Mouse (Mus musculus): ENCODE results near the gene Slc16a3.
A peak's percentile ranks its signal among the peaks of the same experiment; 100 is the strongest.

Slc16a3 gene

DNA sequence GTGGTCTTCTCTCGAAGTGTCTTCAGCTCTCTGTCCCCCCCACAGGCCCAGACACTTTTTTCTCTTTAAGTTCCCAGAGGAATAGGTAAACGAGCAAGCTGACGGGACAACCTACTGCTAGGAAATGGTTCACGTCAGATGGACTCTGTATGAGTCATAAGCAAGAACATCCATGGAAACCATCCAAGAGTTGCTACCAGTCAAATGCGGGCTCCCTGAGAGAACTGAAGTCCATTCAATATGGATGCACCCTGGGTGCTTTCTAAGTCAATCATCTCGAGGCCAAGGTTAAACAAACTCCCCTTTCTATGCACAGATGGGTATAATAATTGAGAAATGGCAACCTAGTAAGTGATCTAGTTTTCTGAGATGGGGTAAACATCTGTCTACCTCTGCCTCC, 25.0 kb downstream of the Slc16a3 start:
- DNase-seq (ENCODE audit: low spot score in 2 of 2), result no peak

DNA sequence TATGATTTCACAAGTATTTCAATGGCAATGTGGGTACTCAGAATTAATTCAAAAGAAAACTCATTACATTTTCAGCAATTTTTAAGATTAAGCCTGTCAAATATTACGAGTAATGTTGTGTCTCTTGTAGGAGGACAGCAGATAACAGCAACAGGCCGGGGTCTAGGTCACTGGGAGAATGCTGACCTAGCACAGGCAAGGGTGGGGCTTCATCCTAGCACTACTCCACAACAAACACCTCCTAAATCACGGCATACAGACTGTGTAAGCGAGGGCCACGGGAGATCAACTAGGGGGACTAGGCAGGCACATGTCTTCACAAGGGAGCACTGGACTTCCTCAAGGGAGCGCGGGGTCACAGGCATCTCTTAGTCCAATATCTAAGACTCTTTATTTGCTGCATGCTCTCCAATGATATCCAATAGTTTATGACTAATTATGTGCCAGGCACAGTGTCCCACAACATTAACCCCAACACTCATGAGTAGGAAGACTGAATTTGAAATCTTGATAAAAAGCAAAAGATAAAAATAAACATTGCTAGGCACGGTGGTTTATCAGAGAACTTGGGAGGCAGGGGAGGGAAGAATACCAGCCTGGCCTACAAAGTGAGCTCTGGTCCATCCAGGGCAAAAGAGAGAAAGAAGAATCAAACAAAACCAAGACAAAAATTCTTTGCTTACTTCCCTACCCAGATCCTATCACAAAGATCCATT, 31.6 kb downstream of the Slc16a3 start:
- no peak for DNase-seq (ENCODE audit: low spot score in 2 of 2)

DNA sequence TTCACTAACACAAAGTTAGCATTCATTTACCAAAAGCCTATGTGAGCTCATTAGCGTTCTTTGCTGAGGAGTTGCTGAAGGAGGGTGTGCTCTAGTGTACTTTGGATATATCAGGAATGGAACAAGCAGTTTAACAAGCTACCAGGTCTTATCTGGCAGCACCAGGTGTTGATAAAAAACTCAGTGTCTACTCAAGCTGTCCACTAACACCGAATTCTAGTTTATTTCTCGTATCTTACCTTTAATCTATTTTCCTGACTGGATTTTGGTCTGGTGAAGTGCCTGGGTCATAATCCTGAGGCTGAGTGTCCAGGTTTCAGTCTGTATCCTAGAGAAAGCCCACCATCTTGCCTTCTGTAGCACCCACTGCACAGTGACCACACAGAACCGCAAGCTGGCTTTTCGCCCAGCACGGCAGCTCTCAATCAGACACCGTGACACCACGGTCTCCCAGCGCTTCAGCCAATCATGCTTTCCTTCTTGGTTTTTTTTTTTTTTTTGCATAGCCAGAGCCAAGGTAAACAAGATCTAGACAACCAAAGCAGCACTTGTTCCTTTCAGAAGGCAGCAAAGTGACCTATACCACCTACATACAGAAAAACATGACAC, 32.3 kb downstream of the Slc16a3 start:
- DNase-seq (ENCODE audit: low spot score in 2 of 2), result no peak

DNA sequence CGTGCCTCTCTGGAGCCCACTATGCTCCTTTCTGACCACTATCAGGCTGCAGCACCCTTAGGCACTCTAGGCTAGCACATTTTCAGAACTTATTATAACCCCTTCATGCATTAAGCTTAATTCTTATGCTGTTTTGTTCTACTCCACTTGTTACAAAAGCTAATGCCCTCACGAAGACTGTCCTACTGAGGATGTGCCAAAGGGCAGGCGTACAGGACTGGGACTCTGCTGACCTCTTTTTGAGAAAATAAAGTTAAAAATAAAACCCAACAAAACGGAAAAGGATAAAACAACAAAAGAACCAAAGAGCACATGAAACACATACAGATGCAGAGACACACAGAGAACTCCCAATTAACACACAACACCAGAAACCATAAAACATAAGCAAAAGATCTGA, 33.4 kb downstream of the Slc16a3 start:
- DNase-seq (ENCODE audit: low spot score in 2 of 2), result no peak

DNA sequence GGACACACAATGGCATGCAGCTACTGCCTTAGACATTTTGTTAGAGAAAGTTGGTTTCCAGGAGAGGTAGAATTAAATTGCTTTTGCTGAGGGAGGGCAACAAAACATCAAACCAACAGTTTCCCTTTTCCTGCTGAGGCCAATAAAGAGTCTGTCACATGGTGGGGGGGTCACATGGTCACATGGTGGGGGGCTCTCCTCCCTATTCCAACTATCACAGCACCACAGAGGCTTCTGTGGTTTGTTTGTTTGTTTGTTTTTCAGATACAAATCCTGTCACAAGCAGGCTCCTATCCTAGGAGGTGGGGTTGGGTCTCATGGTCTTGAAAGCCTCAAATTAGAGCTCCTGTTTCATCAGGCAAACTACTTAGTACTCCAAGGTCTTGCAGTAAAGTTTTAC, 34.2 kb downstream of the Slc16a3 start:
- DNase-seq (ENCODE audit: low spot score in 2 of 2), result no peak

DNA sequence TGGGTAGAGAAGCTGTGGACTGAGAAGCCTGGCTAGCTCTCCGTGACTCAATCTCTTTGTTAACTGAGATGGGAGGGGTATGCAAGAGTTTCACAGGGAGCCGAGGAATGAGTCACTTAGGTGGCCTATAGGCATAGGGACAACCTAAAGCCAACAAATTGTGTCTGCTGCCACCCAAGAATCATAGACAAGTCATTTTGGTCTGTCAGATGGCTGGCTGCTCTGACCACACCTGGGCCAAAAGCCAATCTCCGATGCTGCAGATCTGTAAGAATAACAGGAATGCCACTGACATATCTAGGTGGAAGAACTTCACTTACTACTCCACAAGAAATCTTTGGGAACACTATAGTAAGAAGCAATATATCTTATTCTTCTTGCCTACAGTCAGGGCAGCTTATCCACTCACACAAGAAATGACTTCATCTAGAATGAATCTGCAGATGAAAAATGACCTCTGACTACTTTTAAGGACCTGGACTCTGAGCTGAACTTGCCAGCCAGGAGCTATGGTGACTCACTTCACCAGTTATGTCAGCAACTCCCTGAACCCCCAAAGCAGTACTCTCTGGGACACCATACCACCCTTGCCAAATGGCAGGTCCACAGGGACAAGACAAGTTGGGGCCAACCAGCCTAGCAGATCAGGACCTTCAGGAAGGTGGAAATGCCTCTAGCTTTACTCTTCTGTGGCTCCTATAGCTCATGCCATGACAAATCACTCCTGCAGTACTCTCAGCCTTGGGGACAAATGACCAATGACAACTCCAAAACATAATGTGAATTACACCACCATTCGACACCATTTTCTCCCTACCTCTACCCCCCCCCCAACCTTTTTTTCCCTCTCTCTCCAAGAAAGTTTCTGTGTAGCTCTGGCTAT, 36.4 kb downstream of the Slc16a3 start:
- no peak for DNase-seq (ENCODE audit: low spot score in 2 of 2)

DNA sequence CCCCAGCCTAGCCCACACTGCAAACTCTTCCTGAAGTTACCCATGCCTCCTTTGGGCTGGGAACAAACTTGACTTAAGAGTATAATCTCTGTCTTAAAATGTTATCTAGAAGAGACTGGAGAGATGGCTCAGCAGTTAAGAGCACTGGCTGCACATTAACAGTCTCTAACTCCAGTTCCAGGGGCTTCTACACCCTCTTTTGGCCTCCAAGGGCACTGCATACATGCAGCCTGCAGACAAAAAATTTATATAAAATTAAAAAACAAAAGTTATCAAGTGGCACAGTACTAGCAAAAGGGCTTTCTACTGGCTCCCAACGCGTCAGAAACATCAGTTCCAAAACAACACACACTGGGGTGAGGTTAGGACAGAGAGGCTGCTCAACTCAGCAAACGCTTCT, 39.3 kb downstream of the Slc16a3 start:
- no peak for DNase-seq (ENCODE audit: low spot score in 2 of 2)

DNA sequence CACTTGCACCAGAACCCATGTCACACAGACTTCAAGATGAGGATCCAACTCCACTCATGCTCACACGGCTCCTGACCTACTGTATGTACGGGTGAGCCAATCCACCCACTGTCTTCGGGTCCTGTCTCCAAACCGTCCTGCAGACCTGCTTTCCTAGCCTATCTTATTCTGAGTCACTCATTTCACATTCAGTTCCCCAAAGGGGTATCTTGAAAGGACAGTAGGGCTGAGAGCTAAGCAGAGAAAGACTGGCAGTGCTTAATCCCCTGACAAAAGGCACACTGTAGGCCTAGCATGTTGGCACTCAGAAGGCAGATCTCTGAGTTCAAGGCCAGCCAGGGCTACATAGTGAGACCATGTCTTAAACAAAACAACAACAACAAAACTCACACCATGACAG, 40.1 kb downstream of the Slc16a3 start:
- no peak for DNase-seq (ENCODE audit: low spot score in 2 of 2)

DNA sequence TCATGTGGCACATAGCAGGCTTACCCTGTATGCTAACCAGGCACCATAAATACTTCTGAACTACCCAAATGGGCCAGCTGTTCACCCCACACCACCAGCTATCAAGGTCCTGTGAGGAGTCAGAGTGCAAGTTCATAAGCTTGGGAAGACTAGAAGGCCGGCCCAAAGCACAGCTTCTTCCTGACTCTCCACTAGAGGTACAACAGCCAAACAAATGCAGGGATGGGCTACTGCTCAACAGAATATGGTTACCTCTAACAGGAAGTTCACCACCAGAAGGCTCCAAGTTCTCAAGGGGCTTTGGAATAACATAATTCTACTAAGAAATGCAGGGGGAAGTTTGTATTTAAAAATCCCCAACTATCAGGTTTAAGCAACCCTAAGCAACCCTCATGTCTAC, 41.2 kb downstream of the Slc16a3 start:
- no peak for DNase-seq (ENCODE audit: low spot score in 2 of 2)

DNA sequence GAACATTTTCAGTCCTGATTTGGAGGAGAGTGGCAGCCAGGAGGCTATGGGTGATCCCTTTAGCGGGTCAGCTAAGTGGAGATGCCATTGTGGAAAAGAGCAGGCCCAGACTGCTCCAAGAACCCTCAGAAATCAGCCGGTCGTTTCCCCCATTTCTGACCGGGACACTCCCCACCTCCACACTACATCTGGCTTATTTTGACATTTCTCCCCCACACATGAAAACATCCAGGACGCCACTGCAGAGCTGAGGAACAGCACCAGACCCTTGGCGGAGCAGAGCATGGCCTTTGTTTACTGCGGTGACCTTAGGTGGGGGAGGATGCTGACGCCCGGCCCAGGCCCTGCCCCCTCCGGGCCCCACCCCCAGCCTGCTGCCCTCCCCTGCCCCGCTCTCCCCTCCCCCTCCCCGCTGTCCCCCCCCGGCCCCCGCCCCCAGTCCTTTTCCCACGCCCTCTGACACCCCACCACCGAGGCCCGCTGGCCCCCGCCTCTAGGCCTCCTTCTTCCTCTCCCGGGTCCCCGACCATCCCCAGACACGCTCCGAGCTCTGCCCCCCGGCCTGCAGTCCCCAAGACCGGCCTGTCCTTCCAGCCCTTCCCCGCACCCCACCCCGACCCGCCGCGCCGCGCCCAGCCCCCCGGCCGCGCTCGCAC, 42.0 kb downstream of the Slc16a3 start:
- peak; percentile 47 to 48 for DNase-seq (ENCODE audit: low spot score in 2 of 2)

DNA sequence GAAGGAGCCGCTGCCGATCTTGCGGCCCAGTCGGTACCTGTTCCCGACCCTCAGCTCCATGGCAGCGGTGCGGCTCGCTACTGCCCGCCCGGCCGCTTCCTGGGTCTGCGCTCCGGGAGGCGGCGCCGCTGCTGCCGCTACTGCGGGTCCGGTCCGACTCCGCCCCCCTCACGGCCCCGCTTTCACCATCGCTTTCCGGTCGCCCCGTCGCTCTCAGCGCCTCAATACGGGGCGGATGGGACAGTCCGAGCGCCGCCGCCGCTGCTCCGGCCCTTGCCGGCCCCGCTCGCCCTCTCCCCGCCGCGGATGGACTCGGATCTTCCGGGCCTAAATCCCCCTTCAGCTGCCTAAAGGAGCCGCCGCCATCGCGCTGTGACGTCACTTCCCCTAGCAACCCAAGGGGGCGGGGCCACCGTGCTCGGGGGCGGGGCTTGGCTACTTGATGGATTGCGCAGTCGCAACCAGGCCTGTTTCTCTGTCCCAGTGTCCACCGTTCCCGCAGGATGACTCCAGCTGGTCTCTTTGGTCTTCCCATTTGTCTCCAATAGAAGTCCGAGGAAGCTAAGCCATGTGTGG, 42.8 kb downstream of the Slc16a3 start, which contains the start of gene Csnk1d:
TSS of gene Csnk1d (minus strand) at position 380 of the 576 bp plus-strand sequence.
- peak; percentile 97 to 99 for DNase-seq (ENCODE audit: low spot score in 2 of 2)

DNA sequence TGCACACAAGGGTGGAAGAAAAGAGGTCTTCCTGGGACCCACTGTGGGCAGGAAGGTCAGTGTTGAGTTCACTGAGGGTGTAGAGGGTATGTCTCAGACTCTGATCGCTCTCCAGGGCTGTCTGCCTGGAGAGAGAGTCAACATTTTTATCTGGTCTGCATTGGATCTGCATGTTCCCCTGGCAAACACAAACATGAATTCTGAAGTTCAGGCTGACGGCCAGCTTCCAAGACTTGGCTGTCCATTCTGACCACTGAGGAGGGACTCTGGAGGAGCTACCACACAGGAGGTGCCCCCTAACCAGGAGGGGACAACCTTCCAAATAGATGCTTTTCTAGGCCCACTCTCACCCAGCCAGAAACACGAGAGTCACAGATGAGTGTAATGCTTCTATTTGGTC, 43.5 kb downstream of the Slc16a3 start:
- DNase-seq (ENCODE audit: low spot score in 2 of 2), result no peak

DNA sequence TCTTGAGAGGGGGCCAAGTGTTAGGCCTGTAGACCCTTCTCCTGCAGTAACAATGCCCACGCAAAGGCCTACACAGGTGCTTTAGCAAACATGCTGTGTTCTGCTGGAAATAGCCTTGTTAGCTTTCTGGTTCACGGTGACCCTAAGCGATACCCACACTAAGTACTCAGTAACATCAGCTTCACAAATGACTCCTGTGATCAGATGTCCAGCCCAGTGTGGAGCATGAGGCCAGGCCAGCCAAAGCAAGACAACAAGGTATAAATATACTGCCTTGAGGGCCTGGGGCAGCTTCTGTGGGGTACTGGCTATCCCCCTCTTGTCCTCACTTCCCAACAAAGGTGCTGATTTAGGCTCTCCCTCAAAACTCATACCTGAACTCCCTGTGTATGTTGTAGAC, 44.8 kb downstream of the Slc16a3 start:
- no peak for DNase-seq (ENCODE audit: low spot score in 2 of 2)

DNA sequence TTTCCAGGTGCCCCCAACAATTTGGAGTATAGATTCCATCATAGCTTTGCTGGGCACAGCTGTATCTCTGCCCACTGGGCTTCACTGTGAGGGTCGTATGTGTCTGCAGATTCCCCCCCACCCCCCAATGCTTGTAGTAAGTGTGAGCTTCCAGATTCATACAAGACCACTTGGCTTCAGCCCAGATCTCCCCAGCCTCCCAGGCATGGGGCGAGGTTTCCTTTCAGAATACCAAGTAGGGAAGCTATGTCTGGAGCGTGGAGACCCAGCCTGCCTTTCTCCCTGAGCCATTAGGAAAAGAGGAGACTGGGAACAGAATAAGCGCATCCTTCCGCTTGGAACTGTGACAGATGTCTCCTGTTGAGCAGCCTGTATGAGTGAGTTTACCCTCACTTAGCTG, 45.3 kb downstream of the Slc16a3 start:
- no peak for DNase-seq (ENCODE audit: low spot score in 2 of 2)

DNA sequence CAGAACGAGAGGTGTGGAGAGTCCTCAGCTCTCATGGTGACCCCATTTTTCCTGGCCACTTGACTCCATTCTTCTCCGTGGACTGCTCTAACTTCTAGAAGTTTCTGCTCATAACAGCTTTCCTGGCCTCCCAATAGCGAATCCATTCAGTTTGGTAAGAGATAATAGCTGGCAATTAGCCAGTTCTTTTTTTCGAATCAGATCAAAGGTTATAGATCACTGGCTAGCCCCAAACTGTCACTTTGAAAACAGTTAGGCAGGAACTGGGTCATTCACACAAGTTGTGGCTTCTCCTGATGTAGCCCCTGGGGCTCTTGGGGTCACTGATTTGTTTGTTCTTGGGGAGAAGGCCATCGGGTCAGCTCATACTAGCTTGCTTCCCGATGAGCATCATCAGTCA, 46.5 kb downstream of the Slc16a3 start:
- DNase-seq (ENCODE audit: low spot score in 2 of 2), result no peak

DNA sequence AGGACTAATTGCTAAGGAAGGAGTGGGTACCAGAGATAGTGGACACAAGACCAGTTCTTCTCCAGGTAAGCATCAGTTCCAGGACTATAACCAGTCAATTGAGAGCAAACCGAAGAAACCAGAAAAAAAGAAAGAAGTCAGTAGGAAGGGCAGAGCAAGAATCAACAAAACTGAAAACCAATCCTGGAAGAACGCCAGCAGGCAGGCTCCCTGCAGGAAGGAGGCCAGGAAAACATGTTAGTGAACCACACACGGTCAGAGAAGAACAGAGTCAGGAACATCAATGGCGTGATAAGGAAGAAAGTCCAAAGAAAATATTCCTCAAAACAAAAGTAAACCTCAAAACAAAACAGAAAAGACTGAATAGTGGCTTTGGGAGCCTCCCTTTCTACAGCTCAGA, 53.7 kb downstream of the Slc16a3 start:
- DNase-seq (ENCODE audit: low spot score in 2 of 2), result no peak

DNA sequence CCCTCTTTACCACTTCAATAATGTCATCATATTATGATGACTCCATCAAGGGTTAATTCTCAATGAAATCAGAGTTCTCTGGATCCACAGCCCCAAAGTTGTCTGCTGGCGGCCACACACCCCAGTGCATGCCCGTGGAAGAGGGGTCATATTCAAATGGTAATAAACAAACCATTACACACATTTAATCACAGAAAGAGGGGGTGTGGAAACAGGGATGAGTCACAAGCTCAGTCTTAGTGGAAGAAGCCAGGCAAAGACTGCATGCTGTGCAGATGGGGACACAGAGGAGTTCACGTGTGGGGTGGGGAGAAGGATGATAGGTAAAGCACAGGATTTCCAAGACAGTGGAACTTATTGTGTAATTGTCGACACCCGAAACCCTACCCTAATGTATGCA, 56.0 kb downstream of the Slc16a3 start:
- no peak for DNase-seq (ENCODE audit: low spot score in 2 of 2)

DNA sequence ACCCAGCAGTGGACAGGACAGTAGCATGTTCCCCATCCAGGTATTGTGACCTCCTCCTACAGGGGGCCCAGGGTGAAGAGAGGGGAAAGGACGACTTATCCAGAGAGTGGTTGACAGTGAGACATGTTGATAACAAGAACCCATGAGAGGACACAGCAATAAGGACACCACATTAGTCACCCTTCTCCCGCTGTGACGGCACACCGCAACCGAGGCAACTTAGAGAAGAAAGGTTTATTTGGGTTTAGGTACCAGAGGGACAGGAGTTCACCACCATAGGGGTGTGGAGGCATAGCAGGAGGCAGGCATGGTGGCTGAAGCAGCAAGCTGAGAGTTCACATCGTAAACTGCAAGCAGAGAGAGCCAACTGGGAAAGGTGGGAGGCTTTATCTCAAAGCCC, 57.9 kb downstream of the Slc16a3 start:
- DNase-seq (ENCODE audit: low spot score in 2 of 2), result no peak

DNA sequence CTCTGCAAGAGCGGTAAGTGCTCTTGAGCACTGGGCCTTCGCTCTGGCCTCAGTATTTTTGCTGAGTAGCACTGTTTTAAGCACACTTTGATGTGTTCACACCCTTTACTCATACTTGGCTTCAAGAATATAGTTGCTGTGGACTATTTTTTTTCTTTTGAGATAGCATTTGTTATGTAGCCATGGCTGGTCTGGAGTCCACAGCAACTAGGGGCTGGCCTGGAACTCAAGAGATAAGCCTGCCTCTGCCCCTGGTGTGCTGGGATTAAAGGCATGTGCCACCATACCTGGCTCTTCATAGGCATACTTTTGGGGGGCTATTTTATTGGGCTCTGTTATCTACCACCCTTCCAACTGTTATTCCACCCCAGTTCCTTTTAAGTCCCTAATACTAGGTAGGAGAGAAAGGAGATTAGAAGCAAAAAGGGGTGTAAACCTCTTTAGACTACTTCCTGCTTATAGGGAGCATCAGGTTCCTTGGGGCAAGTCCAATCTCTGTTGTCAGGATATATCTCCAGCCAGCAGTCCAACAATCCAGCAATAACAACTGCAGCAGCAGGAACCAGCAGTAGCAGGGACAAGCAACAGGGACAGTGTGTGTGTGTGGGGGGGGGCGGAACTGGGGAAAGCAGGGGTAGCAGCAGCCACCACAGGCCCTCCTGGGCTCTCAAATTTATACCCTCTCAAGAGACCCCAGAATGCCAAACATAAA, 61.9 kb downstream of the Slc16a3 start:
- no peak for DNase-seq (ENCODE audit: low spot score in 2 of 2)
